Mouse (Mus musculus) CD4-positive helper T cell, adult 2 months (primary cell): ENCODE data around the gene Gm5475.

Source experiments
- DNase-seq: peaks from one replicate; pipeline ENCODE4 v3.0.0-alpha.2; 2012; ENCODE audit warnings: low read depth, missing footprints, low spot score

Gm5475 gene

DNA sequence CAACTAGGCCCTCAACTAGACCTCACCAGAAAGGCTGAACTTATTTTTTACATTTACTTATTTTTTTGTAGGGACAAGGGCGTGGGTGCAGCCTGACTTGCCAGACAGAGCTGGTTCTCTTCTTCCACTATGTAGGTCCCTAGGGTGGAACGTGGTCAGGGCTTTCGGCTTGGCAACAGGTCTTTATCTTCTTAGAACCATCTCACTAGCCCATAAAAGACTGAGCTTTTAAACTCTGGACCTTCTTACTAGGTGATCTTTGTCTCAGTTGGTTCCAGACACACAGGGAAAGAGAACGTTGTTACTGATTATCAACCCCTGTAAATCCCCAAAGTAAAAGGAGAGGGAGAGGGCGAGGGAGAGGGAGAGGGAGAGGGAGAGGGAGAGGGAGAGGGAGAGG is 8.6 kb upstream of the Gm5475 start:
- DNase-seq: no peak

DNA sequence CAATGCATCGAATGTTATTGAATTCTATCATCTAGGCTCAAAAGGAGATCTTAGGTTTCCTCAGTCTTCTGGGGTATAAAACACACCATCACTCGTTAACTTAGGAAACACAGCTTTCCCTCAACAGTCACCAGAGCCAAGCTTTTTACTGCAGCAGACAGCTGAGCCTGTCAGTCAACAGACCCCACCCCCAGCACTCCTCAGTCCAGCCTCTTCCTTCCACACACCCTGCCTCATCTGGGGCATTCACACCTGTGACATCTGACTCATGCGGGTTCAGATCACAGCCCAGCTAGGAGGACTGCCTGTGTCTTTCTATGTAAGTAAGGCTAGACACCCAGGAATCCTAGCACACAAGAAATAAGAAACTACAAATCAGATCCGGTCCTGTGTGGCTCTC is 7.9 kb upstream of the Gm5475 start:
- DNase-seq: peak; percentile 65

DNA sequence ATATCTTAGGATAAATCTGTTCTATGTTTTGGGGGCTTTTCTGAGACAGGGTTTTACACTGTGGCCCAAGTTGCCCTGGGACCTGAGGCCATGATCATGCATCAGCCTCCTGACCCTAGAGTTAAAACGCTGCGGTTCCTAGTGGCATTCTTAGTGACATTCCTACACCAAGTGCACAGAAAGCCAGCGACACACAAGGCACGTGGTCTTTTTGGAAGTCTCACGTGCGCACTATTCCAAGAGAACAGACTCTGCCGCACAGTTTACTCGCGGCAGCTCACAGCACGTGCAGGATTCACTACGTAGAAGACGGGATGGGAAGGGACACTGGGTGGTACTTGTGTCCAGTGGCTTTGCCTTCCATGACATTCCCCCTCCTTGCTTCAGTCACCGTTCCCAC is 7.0 kb upstream of the Gm5475 start:
- no peak for DNase-seq

DNA sequence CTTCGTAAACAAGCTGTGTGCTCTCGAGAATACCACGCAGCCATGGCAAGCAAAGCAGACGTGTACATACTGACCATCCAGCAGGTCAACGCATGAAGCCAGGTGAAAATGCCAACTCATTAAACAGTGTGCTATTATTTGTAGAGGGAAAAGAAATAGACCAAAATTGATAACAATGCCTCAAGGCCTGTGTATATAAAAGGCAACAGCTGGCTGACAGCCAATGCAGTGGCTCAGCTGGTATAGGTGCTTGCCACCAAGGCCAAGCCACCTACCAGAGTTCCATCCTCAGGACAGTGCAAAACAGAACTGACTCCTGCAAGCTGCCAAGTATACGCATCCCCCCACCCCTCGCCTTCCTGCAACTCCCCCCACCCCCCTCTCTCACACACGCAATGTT is 6.3 kb upstream of the Gm5475 start:
- DNase-seq: no peak

DNA sequence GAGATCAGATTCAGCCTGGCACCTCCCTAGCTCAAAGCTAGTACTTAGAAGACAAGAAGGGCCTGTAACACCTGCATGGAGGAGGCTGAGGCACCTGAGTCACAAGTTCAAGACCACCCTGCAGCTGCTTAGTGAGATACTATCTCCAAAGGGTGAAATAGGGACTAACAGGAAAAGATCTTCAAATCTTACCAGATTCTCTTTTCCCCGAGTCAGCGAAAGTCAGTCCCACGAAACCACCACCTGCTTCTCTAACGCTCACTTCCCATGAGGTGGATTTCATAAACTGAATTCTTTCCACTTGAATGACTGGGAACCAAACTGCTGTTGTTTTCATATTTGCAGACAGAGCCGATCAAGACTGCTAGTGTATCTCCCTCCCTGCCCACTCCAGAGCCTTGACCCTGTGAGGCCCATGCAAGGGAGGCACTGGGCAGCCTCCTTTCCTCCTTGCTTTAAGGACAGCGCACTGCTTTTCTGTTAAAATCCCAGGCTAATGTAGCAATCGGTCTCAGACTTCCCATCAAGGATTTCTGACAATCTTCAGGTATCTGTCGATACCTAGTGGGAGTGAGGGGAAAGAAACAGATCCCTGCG is 4.0 kb upstream of the Gm5475 start:
- DNase-seq: no peak

DNA sequence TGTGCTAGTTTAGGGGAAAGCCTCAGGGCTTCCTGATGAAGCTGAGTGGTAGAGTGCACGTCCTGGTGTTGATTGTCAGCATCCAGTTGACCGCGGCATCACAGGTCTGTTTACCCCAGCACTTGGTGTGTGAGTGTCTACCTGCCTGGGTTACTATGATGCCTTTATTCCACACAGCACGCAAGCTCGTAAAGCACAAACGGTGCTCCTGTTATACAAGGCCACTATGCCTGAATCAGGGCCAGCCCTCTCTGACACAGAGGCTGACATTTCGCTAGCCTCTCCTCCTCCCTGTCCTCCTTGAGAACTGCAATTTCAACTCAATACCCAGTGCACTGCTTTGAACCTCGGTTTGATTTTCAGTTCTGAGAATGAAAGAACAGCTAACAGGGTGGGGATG is 2.6 kb upstream of the Gm5475 start:
- DNase-seq: no peak

DNA sequence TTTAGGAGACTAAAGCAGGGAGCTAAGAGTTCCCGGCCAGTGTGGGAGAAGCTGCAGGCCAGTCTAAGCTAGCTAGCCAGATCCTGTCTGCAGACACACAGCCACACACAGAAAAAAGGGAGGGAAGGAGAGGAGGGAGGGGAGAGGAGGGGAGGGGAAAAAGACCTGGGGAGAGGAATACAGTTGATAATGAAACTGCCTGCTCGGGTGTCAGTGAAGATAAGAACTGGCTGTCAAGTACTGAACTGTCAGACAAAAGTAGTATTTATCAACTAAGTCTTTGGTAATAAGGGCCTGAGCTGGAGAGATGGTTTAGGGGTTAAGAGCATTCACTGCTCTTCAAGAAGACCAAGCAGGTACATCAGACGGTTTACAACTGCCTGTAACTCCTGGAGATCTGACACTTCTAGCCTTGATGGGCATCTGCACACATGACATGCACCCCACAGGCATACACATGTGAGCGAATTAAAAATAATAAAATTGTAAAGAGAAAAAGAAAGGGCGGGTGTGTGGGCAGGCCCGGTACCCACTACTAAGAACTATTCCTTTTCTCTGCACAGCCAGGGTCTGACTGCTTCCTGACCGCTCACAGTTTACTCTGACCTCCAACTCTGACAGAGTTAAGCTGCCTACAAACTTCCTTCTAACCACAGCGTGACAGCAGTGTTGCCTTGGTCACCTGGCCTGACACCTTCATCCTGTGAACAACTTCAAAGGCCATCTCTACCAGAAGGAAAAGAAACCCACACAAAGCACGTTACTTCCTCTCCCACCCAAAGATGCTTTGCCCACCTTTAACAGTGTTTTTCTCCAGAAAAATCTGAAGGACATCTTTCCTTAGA is 1.8 kb upstream of the Gm5475 start:
- peak; percentile 58 for DNase-seq

DNA sequence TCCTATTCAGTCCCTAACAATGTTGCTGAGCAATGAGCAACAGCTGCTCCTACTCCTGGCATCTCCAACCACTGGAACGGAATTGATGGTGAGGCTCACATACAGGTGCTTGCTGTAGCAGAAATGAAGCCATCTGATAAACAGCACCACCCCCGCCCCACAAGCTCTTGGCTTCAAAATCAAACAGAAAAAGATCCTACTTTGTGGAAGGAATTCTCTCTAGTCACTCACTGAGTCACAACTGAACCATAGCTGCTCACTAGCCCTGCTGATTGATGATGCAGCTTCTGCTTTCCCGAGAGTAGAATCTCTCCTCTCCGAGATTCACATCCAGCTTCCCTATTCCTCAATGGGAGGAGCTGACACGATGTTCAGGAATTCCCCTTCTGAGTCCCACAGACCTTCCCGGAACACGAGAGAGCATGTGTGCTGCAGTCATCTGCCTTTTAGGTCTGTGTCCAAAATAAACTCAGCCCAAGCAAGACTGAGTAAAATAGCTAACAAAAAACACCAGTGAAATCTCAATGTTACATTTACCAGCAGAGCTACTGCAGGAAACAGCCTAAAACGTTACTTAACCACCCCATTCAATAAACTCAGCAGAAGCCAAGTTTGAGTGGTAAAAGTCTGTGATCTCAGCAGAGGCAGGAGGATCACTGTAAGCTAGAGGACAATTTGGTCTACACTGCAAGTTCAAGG is 739 bp upstream of the Gm5475 start:
- peak; percentile 27 for DNase-seq

DNA sequence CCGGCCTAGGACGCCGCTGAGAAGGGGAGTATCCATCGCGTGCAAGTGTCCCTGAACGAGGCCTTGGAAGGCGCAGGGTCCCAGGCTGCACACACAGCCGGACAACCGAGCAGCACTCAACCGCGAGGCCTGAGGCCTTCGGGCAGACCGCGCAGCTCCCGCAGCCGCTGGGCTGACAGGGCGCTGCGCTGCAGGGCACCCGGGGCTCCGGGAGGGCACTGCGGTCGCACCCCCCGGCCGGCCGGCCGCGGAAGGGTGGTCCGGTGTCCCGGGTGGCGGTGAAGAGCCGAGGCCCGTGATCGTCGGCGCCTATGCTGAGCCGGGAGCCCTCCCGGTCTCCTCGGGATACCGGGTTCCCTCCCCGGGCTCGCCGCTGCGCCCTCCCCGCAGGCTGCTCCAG is 529 bp downstream of the Gm5475 start:
- no peak for DNase-seq

DNA sequence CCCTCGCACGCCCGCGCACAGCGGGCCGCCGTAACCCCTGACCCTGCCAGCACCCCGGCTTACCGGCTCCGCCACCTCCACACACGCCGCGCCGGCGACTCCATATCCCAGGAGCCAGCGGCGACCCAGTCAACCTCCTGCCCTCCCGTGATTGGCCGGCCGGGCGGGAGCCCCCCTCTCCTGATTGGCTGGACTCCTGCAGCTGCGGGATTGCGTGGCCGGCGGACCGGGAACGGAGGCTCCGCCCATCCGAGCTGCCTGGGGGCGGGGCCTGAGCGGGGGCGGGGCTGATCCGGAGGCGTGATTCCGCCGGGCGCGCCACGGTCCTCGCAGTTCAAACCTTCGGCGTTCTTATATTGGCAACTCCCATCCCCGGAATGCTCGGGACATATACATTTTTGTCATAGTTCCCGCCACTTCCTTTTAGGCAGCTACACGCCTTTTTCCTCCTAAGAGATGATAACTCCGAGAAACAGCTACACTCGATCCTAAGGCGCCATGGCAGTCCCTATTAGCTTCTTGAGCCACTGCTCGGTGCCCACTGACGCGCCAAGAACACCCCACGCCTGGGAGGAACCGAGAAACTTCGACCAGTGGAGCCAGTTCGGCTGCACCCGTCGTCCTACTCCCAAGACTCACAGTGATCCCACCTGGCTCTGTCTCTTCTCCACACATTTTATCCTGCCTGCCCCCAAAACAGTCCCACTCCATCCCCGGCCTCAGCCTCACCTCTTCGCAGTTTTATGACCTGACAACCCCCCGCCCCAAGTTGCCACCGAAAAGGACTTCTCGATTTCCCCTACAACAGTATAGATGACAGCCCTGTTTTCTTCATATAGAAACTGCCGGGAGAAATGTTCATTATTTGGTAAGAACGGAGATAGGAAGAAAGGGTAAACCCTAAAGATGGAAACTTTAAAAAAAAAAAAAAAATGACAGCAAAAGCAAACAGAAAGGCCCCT is 1.2 kb downstream of the Gm5475 start:
- peak; percentile 94 for DNase-seq

DNA sequence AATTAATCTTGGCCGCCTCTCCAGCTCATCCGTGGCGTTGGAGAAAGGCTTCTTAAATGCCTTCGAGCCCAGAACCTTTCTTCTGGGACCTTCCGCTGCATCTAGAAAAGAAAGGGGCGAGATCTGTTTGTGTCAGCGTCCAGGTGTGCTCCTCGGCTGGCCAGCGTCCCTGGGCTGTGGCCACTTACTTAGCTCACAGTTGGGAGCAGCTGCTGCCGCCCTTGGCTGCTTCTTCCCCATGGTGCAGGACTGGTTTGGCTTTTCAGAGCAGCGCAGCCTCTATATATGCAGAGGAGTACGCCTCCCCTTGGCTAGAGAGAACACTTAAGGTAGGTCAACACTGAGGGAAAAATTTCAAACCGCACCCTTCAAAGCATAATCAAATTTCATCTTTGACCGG is 2.0 kb downstream of the Gm5475 start:
- peak; percentile 30 for DNase-seq

DNA sequence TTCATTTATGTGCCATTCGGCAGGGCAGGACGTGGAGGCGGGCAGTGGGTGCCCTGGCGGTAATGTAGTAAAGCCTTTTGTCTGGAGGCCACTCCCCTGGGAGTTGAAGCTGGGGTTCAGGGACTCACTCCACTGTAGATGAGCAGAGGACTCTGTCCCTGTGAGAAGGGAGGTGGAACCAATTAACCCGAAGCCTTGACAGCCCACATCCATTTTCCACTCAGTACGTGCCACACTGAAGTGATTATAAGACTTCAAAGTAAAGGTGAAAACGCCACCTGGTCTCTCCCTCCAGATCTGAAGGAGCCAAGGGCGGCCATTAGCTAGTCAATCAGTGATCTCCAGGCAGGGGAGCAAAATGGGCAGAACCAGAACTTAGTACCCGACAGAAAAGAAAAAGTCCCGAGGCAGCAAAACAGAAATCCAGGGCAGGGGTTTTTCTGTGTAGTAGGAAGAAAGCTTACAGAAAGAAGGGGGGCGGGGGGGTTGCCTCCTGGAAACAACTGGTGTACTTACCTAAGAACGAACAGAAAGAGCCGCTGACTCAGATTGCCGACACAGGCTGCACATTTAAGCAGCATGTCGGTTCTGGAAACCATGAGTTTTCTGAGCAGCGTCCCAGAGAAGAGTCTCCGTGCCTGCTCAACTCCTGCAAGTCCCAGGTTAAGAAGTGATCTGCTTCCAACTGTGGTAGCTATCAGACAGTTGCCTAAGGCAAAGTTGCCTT is 2.6 kb downstream of the Gm5475 start, which contains the start of gene Slc11a2:
TSS of gene Slc11a2 (minus strand) at position 677 of the 727 bp plus-strand sequence.
- DNase-seq: peak; percentile 58

DNA sequence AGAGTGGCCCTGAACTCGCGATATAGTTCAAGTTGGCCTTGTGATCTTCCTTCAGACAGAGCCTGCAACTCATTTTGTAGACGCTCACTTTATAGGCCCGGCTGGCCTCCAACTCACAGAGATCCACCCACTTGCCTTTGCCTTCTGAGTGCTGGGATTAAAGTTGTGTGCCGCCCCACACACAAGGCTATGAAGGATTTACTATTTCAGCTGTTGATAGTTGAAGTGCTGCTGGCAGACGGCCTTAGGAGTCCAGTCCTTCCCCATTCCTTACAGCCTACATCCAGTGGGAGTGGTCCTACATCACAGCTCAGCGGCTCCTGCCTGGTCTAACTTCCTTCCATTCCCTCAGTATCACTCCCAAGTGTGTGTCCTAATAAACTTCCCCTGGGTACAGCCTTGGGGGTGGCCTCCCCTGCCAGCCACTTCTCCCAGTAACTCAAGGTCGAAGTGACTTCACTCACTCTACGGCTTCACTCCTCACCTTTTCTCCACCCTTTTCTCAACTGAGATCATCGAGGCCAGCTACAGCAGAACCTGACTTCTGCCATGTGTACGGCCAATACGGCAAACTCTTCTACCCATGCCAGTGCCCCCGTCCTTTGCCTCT is 6.5 kb downstream of the Gm5475 start:
- no peak for DNase-seq

DNA sequence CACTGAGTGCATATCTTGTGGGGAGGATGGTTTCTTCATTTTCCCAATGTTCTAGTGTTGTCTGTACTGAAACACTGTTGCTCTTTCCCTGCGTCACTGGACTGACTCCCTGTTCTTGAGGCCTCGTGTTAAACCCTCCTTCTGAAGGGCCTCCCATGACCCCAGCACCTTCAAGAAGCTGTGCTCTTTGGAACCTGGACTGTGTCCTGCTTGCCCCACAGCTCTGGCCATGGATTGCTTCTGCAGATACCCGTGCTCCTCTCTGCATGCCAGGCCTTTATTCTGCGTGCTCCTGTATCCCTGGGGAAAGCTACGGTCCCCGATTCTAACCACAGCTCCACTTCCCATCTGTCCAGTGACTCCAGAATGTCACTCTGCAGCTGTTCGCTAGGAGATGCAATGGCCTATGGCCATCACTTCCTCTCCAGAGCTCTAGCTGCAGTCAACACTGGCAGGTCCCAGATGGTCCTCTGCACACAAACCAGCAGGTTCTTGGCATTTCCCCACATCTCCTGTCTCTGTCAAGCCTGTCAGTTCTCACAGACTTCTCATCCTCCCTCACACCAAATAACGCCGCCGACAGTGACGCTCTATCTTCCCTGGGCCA is 8.1 kb downstream of the Gm5475 start:
- no peak for DNase-seq

DNA sequence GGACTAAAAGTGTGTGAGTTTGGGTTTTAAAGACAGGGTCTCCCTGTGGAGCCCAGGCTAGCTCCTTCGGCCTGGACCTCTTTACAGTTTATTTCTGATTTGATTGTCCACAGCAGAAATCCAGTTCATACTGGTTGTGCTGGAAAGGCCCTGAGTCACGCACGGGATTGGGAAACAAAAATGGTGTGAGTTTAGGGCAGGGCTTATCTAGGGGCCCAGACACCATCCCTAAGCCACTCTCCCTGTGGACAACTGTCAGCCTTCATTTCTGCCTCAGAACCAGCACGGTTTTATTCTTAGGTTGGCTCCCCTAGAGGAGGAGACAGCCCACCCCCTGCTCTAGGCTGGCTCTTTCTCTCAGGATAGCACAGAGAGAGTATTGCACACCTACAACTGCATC is 11.3 kb downstream of the Gm5475 start:
- DNase-seq: no peak

DNA sequence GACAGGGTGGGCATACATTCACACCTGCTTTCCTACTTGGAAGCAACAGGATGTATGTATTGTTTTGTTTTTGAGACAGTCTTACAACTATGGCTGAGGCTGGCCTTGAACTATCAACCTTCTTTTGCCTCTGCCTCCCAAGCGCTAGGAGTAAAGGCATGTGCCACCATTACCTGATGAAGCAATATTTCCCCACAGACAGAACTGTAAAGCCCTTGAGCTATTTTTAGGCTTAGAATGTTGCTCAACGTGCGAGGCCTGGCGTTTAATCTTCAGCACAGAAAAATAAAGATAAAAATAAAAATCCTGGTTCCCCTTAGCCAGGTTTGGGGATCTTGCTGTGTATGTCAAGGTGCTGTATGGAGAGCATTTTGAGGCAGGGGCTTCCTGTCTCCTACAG is 14.2 kb downstream of the Gm5475 start:
- DNase-seq: no peak

DNA sequence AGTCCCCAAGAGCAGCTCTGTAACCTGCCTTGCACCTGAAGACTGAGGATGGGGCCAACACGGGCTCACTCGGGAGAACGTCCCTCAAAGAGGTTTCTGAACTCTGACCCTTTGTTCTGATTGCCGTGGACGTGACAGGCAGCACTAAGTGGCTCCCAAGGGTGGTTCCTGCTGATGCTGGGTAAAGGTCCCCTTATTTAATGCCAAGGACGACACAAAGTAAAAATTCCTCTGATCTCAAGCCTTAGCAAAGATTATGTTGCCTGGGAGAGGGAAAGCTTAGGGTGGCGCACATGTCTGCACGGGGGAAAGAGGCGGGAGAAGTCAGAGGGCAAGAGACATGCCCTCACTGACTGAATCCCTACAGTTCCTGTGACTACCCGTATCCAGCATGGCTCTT is 14.6 kb downstream of the Gm5475 start:
- DNase-seq: no peak

DNA sequence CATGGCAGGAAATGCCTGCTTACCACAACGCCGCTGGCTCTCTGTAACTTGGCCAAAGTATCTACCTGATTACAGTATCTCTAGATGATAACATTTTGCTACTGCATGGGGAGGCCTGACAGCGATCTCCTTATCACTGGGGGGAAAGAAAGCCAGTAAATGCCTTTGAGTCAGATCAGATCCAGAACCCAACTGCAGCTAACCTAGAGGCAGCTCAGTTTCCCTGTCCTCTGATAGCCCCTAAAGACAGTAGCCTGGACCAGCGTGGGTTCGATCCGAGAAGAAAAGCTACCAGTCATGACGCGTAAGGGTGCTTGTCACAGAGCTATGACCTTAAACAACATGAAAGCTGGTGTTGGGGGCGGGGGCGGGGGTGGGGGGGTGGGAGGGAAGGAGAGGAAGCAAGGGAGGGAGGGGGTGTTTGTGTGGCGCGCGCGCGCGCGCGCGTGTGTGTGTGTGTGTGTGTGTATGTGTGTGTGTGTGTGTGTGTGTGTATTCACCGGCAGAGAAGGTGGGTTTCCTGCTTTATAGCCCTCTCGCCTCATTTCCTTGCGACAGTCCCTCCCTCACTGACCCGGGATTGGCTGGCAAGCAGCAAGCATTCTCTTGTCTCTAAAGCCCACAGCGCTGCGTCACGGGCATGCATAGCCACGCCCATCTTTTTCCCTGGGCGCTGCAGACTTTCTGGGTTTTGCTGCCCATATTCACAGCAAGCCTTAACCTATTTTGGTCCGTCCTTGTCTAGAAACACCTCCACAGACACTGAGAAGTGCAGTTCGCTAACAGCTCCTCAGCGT is 21.4 kb downstream of the Gm5475 start:
- peak; percentile 96 for DNase-seq

DNA sequence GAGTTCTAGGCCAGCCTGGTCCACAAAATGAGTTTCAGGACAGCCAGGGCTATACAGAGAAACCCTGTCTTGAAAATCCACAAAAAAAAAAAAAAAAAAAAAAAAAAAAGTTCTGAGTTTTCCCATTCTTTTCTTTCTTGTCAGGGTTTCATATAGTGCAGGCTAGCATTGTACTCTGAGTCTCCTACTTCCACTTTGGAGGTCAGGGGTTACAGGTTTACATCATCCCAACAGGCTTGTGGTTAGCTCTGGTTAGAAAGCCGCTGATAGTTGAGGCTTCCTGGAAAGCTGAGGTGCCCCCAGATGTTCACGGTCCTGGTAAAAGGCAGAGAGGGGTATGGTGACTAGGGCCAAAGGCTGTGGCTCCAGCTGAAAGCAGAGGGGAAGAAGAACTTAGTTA is 24.9 kb downstream of the Gm5475 start:
- no peak for DNase-seq
